Mouse (Mus musculus): ENCODE measurements at regions not wholly inside any gene's neighbourhood (a gene's known extent, or its start where the extent isn't known, plus 50 kb on each side); places are given as distances from the start of the nearest gene placed in this dataset.

DNA sequence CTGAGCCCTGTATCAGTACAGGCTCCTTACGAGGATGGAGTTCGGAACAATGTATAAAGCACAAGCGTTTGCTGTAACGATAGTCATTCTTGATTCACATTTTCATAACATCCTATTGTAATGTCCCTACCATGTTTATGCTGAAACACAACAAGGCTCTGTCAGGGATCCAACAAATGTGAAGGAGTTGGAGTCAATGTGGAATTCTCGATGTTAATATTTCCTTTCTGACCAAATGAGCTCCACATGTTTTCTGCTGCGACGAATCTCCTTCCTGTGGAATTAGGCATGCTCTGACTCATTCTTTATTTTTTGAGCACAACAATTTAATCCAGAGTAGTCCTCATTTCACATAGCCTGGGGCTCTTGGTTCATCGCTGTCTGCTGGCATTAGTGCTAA is 588.0 kb upstream of the N6amt1 start:
- Histone ChIP-seq H3K27ac (replicated peaks in 1 of 2; ENCODE audit: control insufficient read depth in 1 of 2, insufficient read depth in 1 of 2, low read depth in 2 of 2, low read length in 2 of 2) (no peak overlapping the region), H3K4me3 (ENCODE audit: control insufficient read depth in 1 of 2, insufficient read depth in 1 of 2, low read depth in 1 of 2, low read length in 2 of 2) (no peak overlapping the region), H3K4me2 (ENCODE audit: low read length) (no peak overlapping the region), H3K4me1 (ENCODE audit: control insufficient read depth in 2 of 2, insufficient read depth in 2 of 2, low read length in 2 of 2) (no peaks in the 10 kb centered on the region; a peak in 1 of 4 replicates), H3K36me3 (ENCODE audit: control insufficient read depth, insufficient read depth, low read length) (no peaks in the 10 kb centered on the region), H3K9me3 (ENCODE audit: control insufficient read depth, low read length) (no peaks in the 10 kb centered on the region), H3K27me3 (ENCODE audit: control insufficient read depth, insufficient read depth, low read length) (no peaks in the 10 kb centered on the region), H3K9ac (ENCODE audit: low read length) (no peak overlapping the region)
- no peak for ATAC-seq (ENCODE audit: insufficient number of reproducible peaks, insufficient read depth, low FRiP score, low read depth)
- 83% methylated on average over 8 of the region's 8 CpGs for WGBS

- Histone ChIP-seq H3K36me3 (ENCODE audit: control insufficient read depth, insufficient read depth, low read length) (no peaks in the 10 kb centered on the region), H3K4me3 (ENCODE audit: control insufficient read depth in 1 of 2, insufficient read depth in 1 of 2, low read depth in 1 of 2, low read length in 2 of 2) (no peak overlapping the region), H3K9ac (ENCODE audit: low read length) (no peak overlapping the region), H3K27ac (replicated peaks in 1 of 2; ENCODE audit: control insufficient read depth in 1 of 2, insufficient read depth in 1 of 2, low read depth in 2 of 2, low read length in 2 of 2) (no peak overlapping the region), H3K4me1 (ENCODE audit: control insufficient read depth in 2 of 2, insufficient read depth in 2 of 2, low read length in 2 of 2) (no peaks in the 10 kb centered on the region), H3K27me3 (ENCODE audit: control insufficient read depth, insufficient read depth, low read length) (no peaks in the 10 kb centered on the region), H3K4me2 (ENCODE audit: low read length) (no peak overlapping the region), H3K9me3 (ENCODE audit: control insufficient read depth, low read length) (no peaks in the 10 kb centered on the region)
- ATAC-seq (ENCODE audit: insufficient number of reproducible peaks, insufficient read depth, low FRiP score, low read depth) = no peak
- WGBS = 85% methylated on average over 5 of the region's 5 CpGs
Observed at GRCm38 (mm10) chr16:86741236-86741635, 612.7 kb upstream of the N6amt1 start.

GRCm38 (mm10) chr16:86718982-86719771 is 634.8 kb upstream of the N6amt1 start:
- Histone ChIP-seq H3K9me3 (ENCODE audit: control insufficient read depth, low read length) (no peaks in the 10 kb centered on the region), H3K4me3 (ENCODE audit: control insufficient read depth in 1 of 2, insufficient read depth in 1 of 2, low read depth in 1 of 2, low read length in 2 of 2) (no peak overlapping the region), H3K27me3 (ENCODE audit: control insufficient read depth, insufficient read depth, low read length) (no peaks in the 10 kb centered on the region), H3K36me3 (ENCODE audit: control insufficient read depth, insufficient read depth, low read length) (no peaks in the 10 kb centered on the region), H3K9ac (ENCODE audit: low read length) (no peak overlapping the region), H3K27ac (replicated peaks in 1 of 2; ENCODE audit: control insufficient read depth in 1 of 2, insufficient read depth in 1 of 2, low read depth in 2 of 2, low read length in 2 of 2) (peak overlapping the region; percentile 28 to 53; a peak in 2 of 4 replicates), H3K4me1 (ENCODE audit: control insufficient read depth in 2 of 2, insufficient read depth in 2 of 2, low read length in 2 of 2) (peaks cover 0 to 9% of the 10 kb centered on the region in 2 experiments; a peak in 3 of 4 replicates), H3K4me2 (ENCODE audit: low read length) (no peak overlapping the region)
- ATAC-seq (ENCODE audit: insufficient number of reproducible peaks, insufficient read depth, low FRiP score, low read depth) = 0 out of 2 replicates have a peak, but pooled peaks have one; percentile 35
- 14% methylated on average over 5 of the region's 5 CpGs for WGBS

- 52% methylated on average over 7 of the region's 7 CpGs for WGBS
- no peak overlapping the region for H3K9ac ChIP-seq (ENCODE audit: low read length)
- H3K9me3 ChIP-seq (ENCODE audit: control insufficient read depth, low read length) = no peaks in the 10 kb centered on the region
- no peaks in the 10 kb centered on the region for H3K27me3 ChIP-seq (ENCODE audit: control insufficient read depth, insufficient read depth, low read length)
- no peak overlapping the region for H3K4me3 ChIP-seq (ENCODE audit: control insufficient read depth in 1 of 2, insufficient read depth in 1 of 2, low read depth in 1 of 2, low read length in 2 of 2)
- H3K27ac ChIP-seq (replicated peaks in 1 of 2; ENCODE audit: control insufficient read depth in 1 of 2, insufficient read depth in 1 of 2, low read depth in 2 of 2, low read length in 2 of 2) = no peak overlapping the region
- no peak overlapping the region for H3K4me2 ChIP-seq (ENCODE audit: low read length)
- no peak for ATAC-seq (ENCODE audit: insufficient number of reproducible peaks, insufficient read depth, low FRiP score, low read depth)
- peaks cover 0 to 9% of the 10 kb centered on the region in 2 experiments; a peak in 3 of 4 replicates for H3K4me1 ChIP-seq (ENCODE audit: control insufficient read depth in 2 of 2, insufficient read depth in 2 of 2, low read length in 2 of 2)
- no peaks in the 10 kb centered on the region for H3K36me3 ChIP-seq (ENCODE audit: control insufficient read depth, insufficient read depth, low read length)
Observed at GRCm38 (mm10) chr16:86718353-86718752, 635.6 kb upstream of the N6amt1 start.

GRCm38 (mm10) chr16:86701700-86702099 is 652.3 kb upstream of the N6amt1 start:
- H3K27me3 ChIP-seq (ENCODE audit: control insufficient read depth, insufficient read depth, low read length) = no peaks in the 10 kb centered on the region
- no peaks in the 10 kb centered on the region for H3K9me3 ChIP-seq (ENCODE audit: control insufficient read depth, low read length)
- no peak overlapping the region for H3K9ac ChIP-seq (ENCODE audit: low read length)
- WGBS = 70% methylated on average over 4 of the region's 4 CpGs
- H3K27ac ChIP-seq (replicated peaks in 1 of 2; ENCODE audit: control insufficient read depth in 1 of 2, insufficient read depth in 1 of 2, low read depth in 2 of 2, low read length in 2 of 2) = no peak overlapping the region
- no peaks in the 10 kb centered on the region for H3K4me1 ChIP-seq (ENCODE audit: control insufficient read depth in 2 of 2, insufficient read depth in 2 of 2, low read length in 2 of 2)
- no peaks in the 10 kb centered on the region for H3K36me3 ChIP-seq (ENCODE audit: control insufficient read depth, insufficient read depth, low read length)
- H3K4me3 ChIP-seq (ENCODE audit: control insufficient read depth in 1 of 2, insufficient read depth in 1 of 2, low read depth in 1 of 2, low read length in 2 of 2) = no peak overlapping the region
- no peak overlapping the region for H3K4me2 ChIP-seq (ENCODE audit: low read length)
- ATAC-seq (ENCODE audit: insufficient number of reproducible peaks, insufficient read depth, low FRiP score, low read depth) = no peak

- WGBS = 7% methylated on average over 3 of the region's 3 CpGs
- peak; percentile 72; the same call in 1 of the 2 replicates for ATAC-seq (ENCODE audit: insufficient number of reproducible peaks, insufficient read depth, low FRiP score, low read depth)
Observed at GRCm38 (mm10) chr16:86694497-86694896, 659.5 kb upstream of the N6amt1 start.

DNA sequence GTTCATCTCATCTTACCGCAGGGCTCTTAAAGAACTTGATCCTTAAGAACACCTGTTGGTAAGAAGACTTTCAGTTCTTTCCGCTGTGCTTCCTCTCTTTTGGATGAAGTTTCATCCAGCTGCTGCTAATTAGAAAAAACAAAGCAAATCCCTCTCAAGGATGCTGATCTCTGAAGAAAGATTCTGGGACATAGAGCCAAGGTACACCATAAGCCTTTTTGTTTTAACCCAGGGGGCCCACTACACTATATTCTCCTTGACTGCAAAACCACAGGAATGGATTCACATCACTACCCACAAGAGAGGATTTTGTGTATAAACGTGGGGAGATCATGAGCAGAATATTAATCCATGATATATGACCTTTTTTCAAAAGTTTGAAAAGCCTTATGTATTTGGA is 694.8 kb upstream of the N6amt1 start:
- Histone ChIP-seq H3K4me2 (ENCODE audit: low read length) (no peak overlapping the region), H3K4me1 (ENCODE audit: control insufficient read depth in 2 of 2, insufficient read depth in 2 of 2, low read length in 2 of 2) (no peaks in the 10 kb centered on the region), H3K9me3 (ENCODE audit: control insufficient read depth, low read length) (peaks cover 3% of the 10 kb centered on the region; the same call in 1 of the 2 replicates), H3K27me3 (ENCODE audit: control insufficient read depth, insufficient read depth, low read length) (no peaks in the 10 kb centered on the region), H3K4me3 (ENCODE audit: control insufficient read depth in 1 of 2, insufficient read depth in 1 of 2, low read depth in 1 of 2, low read length in 2 of 2) (no peak overlapping the region), H3K36me3 (ENCODE audit: control insufficient read depth, insufficient read depth, low read length) (no peaks in the 10 kb centered on the region), H3K9ac (ENCODE audit: low read length) (no peak overlapping the region), H3K27ac (replicated peaks in 1 of 2; ENCODE audit: control insufficient read depth in 1 of 2, insufficient read depth in 1 of 2, low read depth in 2 of 2, low read length in 2 of 2) (no peak overlapping the region)
- WGBS = 72% methylated on average over 3 of the region's 3 CpGs
- no peak for ATAC-seq (ENCODE audit: insufficient number of reproducible peaks, insufficient read depth, low FRiP score, low read depth)

More at GRCm38 (mm10) chr16:86694497-86694896, 659.5 kb upstream of the N6amt1 start:
- H3K4me1 ChIP-seq (ENCODE audit: control insufficient read depth in 2 of 2, insufficient read depth in 2 of 2, low read length in 2 of 2) = peaks cover 2 to 3% of the 10 kb centered on the region in 2 experiments; a peak in 2 of 4 replicates
- no peak overlapping the region for H3K9ac ChIP-seq (ENCODE audit: low read length)
- no peaks in the 10 kb centered on the region for H3K27me3 ChIP-seq (ENCODE audit: control insufficient read depth, insufficient read depth, low read length)
- no peak overlapping the region for H3K4me3 ChIP-seq (ENCODE audit: control insufficient read depth in 1 of 2, insufficient read depth in 1 of 2, low read depth in 1 of 2, low read length in 2 of 2)
- no peaks in the 10 kb centered on the region for H3K9me3 ChIP-seq (ENCODE audit: control insufficient read depth, low read length)
- peak overlapping the region; percentile 77 to 80; a peak in 3 of 4 replicates for H3K27ac ChIP-seq (replicated peaks in 1 of 2; ENCODE audit: control insufficient read depth in 1 of 2, insufficient read depth in 1 of 2, low read depth in 2 of 2, low read length in 2 of 2)
- H3K4me2 ChIP-seq (ENCODE audit: low read length) = no peak overlapping the region
- H3K36me3 ChIP-seq (ENCODE audit: control insufficient read depth, insufficient read depth, low read length) = no peaks in the 10 kb centered on the region
